Mouse (Mus musculus) bone marrow, adult 2 months (tissue): ENCODE results near the gene Cant1. TPM values are rescaled to one million over a fixed set of nuclear protein-coding genes. Genes with fewer than 3 reads are reported as not detected.

Experiments used
- H3K27ac ChIP-seq: fragments of 200-500 bp; 2 replicates; pipeline ENCODE4 v1.5.1; 2012; ENCODE audit warnings: low read depth, mild to moderate bottlenecking, control low read depth, inconsistent platforms, low read length; ENCODE audit not compliant: control insufficient read depth, poor library complexity, insufficient read depth
- H3K4me1 ChIP-seq: fragments of 200-500 bp; 2 replicates; pipeline ENCODE4 v1.6.1; 2011; ENCODE audit warnings: low read length; ENCODE audit not compliant: control insufficient read depth, insufficient read depth
- H3K4me3 ChIP-seq: fragments of 200-500 bp; replicated peaks from 2 replicates; pipeline ENCODE3; 2011; ENCODE audit warnings: mild to moderate bottlenecking, low read depth, low read length, control low read depth; ENCODE audit not compliant: control insufficient read depth
- CTCF ChIP-seq: fragments of 200-500 bp; IDR thresholded peaks from 2 replicates; pipeline ENCODE4 v1.5.1; 2011; ENCODE audit warnings: low read length, control low read depth; ENCODE audit not compliant: control insufficient read depth, insufficient read depth
- POLR2A ChIP-seq: fragments of 200-500 bp; IDR thresholded peaks from 2 replicates; pipeline ENCODE4 v1.6.1; 2011; ENCODE audit warnings: low read depth, mild to moderate bottlenecking, control low read depth, low read length, borderline replicate concordance; ENCODE audit not compliant: control insufficient read depth
- WGBS: fragments of 180-500 bp; shearing (Covaris S2); methylation state at CpG from one replicate; pipeline ENCODE4 v1.1.7; 2018; 5-methylcytosine and 5-hydroxymethylcytosine counted together
- polyA plus RNA-seq: library from polyadenylated mRNA; stranded (reverse); fragments of >200 nt; gene quantifications from 2 replicates; pipeline ENCODE4 v1.2.4, GENCODE M21; 2011; ENCODE audit warnings: low replicate concordance; ENCODE audit not compliant: missing spikeins, insufficient read depth, insufficient read length

Gene Cant1
- polyA plus RNA-seq, 1 experiment, result 14.6 TPM

DNA sequence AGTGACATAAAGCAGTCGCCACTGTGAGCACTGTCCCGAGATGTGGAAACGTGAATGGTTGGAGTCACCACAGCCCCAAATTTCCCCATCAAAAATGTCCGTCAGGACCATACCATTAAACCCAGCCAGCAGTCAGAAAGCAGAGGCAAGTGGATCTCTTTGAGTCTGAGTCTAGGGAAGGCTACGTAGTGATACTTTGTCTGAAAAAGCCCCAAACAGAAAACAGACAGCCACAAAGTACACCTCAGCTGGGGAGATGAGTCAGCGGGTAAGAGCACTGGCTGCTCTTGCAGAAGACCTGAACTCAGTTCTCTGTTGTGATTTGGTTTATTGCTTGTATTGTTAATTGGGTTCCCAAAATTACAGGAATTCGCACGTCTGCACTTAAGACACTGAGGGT, 52.3 kb downstream of the Cant1 start:
- Histone ChIP-seq H3K4me3 (no peak overlapping the region), H3K27ac (no peak overlapping the region), H3K4me1 (peaks cover 2% of the 10 kb centered on the region)
- 78% methylated on average over 8 of the region's 8 CpGs for WGBS
- TF ChIP-seq CTCF, result no peak
- no peak for TF ChIP-seq POLR2A

DNA sequence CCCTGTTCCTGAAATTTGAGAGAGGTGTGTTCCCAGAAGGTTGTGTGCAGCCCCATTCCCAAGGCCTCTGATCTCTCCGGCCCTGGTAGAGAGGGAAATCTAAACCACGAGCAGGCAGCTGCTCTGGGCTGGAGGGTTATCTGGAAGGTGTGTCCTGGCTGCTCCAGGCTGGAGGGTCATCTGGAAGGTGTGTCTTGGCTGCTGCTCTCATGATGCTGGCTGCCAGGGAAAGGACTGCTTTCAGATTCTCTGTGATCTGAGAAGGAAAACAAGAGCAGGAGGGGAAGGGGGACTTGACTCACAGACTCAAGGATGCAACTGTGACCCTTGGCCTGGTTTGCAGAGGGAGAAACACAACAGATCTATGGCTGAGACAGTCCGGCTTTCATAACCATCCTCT, 52.8 kb downstream of the Cant1 start:
- Histone ChIP-seq H3K27ac (no peak overlapping the region), H3K4me3 (no peak overlapping the region), H3K4me1 (peaks cover 2% of the 10 kb centered on the region)
- 69% methylated on average over 3 of the region's 3 CpGs for WGBS
- TF ChIP-seq POLR2A, result no peak
- no peak for TF ChIP-seq CTCF

DNA sequence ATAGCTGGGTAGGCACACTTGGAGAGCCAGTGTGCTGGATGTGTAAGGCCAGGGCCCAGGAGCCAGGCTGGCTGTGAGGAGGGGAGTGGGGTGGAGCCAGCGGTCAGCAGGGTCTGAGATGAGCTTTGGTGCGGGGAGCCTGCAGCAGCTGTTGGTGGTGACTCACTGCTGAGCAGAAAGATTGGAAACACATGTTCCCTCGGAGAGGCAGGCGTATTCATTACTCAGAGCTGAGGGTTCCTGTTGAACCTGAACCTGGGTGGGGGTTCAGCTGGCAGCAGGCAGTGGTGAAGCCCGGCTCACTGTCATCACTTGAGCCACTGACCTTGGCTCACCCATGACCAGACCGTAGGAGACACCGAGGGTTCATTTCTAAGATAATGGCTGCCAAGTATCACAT, 53.7 kb downstream of the Cant1 start:
- 90% methylated on average over 7 of the region's 7 CpGs for WGBS
- TF ChIP-seq POLR2A, result no peak
- no peak for TF ChIP-seq CTCF
- Histone ChIP-seq H3K4me1 (peaks cover 2% of the 10 kb centered on the region), H3K27ac (peak overlapping the region; percentile 12; the same call in 1 of the 2 replicates), H3K4me3 (no peak overlapping the region)

DNA sequence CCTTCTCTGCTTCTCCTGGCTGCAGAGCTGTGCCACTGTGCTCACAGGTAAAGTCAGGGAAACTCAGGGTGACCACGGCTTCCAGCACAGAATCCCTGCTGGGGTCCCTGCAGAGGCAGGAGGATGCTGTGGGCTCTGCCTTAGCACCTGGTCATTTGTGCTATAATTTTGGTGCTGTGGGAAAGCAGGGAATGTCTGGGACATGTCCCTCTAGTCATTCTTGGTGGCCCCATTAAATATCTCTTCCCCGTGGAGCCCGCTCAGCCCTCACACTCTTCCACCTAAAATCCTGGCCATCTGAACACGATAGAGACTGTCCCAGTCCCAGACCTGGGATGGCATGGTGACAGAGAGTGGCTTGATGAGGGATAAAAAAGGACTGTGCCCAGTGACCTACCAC, 54.9 kb downstream of the Cant1 start:
- 77% methylated on average over 4 of the region's 4 CpGs for WGBS
- no peak for TF ChIP-seq CTCF
- no peak overlapping the region for H3K27ac ChIP-seq
- peaks cover 2% of the 10 kb centered on the region; the same call in 1 of the 2 replicates for H3K4me1 ChIP-seq
- H3K4me3 ChIP-seq, result no peak overlapping the region

DNA sequence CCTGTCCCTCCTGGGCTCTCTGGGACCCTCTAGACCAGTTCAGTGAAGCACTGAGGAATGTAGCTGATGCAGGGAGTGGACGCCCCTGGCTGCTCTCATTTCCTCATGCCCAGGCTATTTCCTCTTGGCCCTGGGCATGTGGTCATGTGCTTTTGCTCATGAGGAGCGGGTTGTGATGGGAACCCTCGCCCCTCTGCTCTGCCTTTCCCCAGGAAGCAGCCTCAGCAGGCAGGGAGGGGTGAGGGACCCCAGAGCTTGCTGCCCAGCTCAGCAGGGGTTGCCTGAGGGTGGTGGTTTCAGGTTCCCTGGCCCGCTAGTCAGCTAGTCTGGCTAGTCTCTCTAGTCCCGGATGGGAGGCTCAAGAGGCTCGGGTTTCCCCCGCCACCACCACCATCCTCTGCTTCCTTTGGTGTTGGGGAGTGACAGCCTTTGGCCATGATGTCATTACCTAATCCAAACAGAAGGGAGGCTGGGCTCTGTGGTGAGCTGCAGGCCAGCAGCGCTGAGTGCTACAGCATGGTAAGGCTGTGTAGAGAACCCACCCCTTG, 55.8 kb downstream of the Cant1 start:
- H3K27ac ChIP-seq, result peak overlapping the region; percentile 68
- WGBS, result 6% methylated on average over 8 of the region's 8 CpGs
- H3K4me1 ChIP-seq, result peaks cover 2% of the 10 kb centered on the region; the same call in 1 of the 2 replicates
- no peak overlapping the region for H3K4me3 ChIP-seq
- TF ChIP-seq POLR2A, result no peak; the same call in 1 of the 2 replicates
- TF ChIP-seq CTCF, result no peak

DNA sequence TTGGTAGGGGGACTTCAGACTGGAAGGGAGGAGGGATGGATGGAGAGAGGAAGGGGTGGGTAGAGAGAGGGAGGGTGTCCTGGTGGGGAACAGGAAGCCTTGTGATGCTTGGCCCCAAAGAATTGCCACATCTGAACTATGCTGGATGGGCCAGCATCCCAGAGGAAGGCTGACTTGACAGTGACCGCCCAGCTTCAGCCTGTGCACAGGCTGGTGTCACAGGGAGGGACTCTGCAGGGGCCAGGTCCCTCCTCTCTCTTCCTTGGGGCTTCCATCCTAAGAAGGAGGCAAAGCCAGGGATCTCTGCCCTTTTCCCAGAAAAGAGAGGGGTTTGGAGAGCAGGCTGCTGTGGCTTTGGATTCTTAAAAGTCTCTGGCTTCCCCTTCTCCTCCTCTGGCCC, 56.4 kb downstream of the Cant1 start:
- peaks cover 2% of the 10 kb centered on the region; the same call in 1 of the 2 replicates for H3K4me1 ChIP-seq
- no peak overlapping the region for H3K27ac ChIP-seq
- no peak overlapping the region for H3K4me3 ChIP-seq
- WGBS, result 67% methylated on average over 1 of the region's 1 CpGs
- no peak for TF ChIP-seq POLR2A
- TF ChIP-seq CTCF, result no peak

DNA sequence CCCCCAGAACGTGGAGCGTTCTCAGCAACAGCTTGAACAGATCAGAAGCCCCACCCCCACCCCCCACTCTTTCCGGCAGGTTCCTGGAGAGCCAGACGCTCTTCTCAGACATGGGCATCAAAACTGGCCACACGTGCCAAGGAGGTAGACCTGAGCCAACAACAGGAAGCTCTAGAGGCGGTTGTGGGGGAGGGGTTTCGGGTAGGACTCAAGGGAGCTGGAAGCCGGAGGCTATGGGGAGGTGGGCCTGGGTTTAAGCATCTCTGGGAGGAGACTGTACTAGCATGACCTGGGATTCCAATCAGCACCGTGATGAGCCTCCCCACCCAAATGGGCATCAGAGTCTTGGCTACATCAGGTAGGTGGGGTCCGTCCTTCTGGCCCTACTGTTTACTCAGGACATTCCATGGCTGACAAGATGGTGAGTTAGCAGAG, 58.0 kb downstream of the Cant1 start:
- H3K4me3 ChIP-seq, result no peak overlapping the region
- peaks cover 2% of the 10 kb centered on the region; the same call in 1 of the 2 replicates for H3K4me1 ChIP-seq
- 19% methylated on average over 10 of the region's 10 CpGs for WGBS
- TF ChIP-seq POLR2A (no peak), CTCF (no peak)
- H3K27ac ChIP-seq, result no peak overlapping the region

DNA sequence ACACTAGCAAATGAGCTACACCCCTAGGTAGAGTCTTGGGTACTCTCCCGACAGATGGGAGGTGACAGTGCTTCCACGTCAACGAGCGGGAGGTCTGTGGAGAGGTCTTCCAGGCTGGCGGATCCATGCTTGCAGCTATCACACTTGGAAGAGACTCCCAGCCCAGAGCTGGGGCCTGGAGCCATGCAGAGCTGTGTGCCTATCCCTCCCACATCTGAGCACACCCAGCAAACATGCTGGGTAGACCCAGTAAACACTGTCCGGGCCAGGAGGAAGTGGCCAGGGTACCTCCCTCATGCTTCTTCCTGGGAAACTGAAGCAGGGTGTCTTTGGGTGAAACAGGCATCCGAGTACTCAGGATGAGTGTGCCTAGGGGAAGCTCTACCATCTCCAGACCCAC, 58.4 kb downstream of the Cant1 start:
- Histone ChIP-seq H3K4me3 (no peak overlapping the region), H3K27ac (no peak overlapping the region), H3K4me1 (peaks cover 2% of the 10 kb centered on the region; the same call in 1 of the 2 replicates)
- 57% methylated on average over 7 of the region's 7 CpGs for WGBS
- TF ChIP-seq CTCF (no peak), POLR2A (no peak)

Other genes with a start within 250 kb of the Cant1 start
- 19.2 and 28.3 TPM in 2 replicates for gene Cyth1, start 170.5 kb downstream of the Cant1 start, polyA plus RNA-seq
- 10.2 and 18.5 TPM in 2 replicates for gene Usp36, start 128.8 kb downstream of the Cant1 start, polyA plus RNA-seq
- gene Cep295nl, start 76.6 kb downstream of the Cant1 start, polyA plus RNA-seq, result 1.4 and 1.5 TPM in 2 replicates
- 6.5 and 37.6 TPM in 2 replicates for gene Timp2, start 63.3 kb downstream of the Cant1 start, polyA plus RNA-seq
- 43.9 and 52.7 TPM in 2 replicates for gene Lgals3bp, start 17.0 kb downstream of the Cant1 start, polyA plus RNA-seq
- gene C1qtnf1, start 9.1 kb upstream of the Cant1 start, polyA plus RNA-seq, result 1.5 and 1.8 TPM in 2 replicates
- gene Engase, start 57.7 kb upstream of the Cant1 start, polyA plus RNA-seq, result 7.4 and 15.0 TPM in 2 replicates